Mouse (Mus musculus) small intestine, adult 2 months (tissue): ENCODE data around the gene Pgf.

ENCODE experiments used
- CTCF ChIP-seq: fragments of 200-500 bp; IDR thresholded peaks from 2 replicates; pipeline ENCODE4 v1.5.1; 2012; ENCODE audit warnings: low read depth, mild to moderate bottlenecking, control low read depth, inconsistent platforms, low read length, moderate library complexity, mixed read lengths; ENCODE audit not compliant: insufficient replicate concordance, insufficient read length; ENCODE audit errors: extremely low read depth
- POLR2A ChIP-seq: fragments of 200-500 bp; IDR thresholded peaks from 2 replicates; pipeline ENCODE4 v1.6.1; 2012; ENCODE audit warnings: low read depth, mild to moderate bottlenecking, control low read depth, inconsistent platforms, low read length, moderate library complexity

DNA sequence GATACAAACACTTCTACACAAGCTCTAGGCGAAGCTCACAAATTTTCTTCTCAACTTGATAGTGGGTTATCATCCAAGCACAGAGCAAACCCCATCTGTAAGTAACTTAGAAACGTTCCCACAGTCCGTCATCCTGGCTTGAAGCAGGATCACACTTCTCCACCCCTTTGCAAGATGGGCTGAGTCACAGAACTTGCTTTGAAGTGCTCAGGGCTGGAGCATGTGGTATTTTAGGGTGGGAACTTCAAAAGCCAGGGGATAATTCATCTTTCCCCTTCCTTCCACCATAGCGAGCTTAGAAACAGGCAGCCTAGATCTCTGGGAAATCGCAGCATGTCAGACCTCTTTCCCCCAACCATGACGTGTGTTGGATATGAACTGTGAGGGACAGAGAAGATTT is 21.3 kb downstream of the Pgf start:
- no peak for TF ChIP-seq POLR2A
- no peak for TF ChIP-seq CTCF
